Mouse (Mus musculus): ENCODE results near the gene Cfhr1.

Cfhr1 gene

DNA sequence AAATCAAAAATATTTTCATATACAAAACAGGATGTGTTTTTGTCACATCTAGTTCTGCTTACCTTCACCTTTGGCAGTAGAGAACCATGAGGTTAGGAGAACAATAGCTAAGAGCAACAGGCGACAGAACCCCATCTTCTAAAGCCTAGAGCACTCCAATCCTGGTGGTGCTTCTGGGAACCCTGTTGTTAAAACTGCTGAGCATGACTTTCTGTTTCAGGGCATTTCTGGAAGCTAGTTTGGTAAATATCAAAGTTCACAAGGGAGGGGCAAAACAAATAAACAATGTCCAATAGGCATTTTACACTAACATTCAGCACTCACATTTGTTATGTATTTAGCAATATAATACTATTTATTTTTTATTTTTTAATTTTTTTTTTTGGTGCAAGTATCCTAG lies at the start of gene Cfhr1:
TSS of gene Cfhr1 (minus strand) at position 249 of the 400 bp plus-strand sequence.
- no peak for DNase-seq (ENCODE audit: low spot score)

- DNase-seq (ENCODE audit: low spot score) = no peak
Measured at GRCm38 (mm10) chr1:139551311-139551710, 8.8 kb downstream of the Cfhr1 start.

DNA sequence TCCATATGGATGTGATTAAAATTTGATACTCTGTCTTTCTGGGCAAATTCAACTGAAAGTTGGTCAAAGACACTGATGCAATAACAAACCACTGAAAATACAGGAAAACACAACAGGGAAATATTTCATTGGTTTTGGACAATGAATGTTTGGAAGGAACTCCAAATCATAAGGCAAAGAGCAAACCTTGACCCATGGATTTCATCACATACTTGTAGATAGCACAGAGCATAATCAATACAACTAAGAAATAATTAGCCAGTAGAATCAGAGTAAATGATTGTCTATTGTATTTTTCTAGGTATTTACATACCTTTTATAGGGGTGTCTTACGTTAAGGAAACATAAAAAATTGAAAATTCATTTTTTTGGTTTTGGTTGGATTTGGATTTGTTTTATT lies 11.5 kb downstream of the Cfhr1 start:
- DNase-seq (ENCODE audit: low spot score) = no peak

DNA sequence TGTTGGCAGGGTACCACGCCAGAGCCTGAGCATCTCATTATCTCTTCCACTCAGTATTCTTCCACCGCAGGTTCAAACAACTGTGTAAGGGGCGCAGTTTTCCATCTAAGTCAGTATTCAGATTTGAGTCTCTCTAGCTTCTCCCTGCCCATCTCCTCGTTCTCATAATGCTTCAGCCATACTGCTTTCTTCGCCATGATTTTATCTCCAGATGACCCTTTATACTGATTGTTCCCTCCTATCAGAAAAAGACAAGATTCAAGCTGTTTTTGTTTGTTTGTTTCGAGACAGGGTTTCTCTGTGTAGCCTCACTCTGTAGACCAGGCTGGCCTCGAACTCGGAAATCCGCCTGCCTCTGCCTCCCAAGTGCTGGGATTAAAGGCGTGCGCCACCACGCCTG lies 45.5 kb downstream of the Cfhr1 start:
- no peak for DNase-seq (ENCODE audit: low spot score)

DNA sequence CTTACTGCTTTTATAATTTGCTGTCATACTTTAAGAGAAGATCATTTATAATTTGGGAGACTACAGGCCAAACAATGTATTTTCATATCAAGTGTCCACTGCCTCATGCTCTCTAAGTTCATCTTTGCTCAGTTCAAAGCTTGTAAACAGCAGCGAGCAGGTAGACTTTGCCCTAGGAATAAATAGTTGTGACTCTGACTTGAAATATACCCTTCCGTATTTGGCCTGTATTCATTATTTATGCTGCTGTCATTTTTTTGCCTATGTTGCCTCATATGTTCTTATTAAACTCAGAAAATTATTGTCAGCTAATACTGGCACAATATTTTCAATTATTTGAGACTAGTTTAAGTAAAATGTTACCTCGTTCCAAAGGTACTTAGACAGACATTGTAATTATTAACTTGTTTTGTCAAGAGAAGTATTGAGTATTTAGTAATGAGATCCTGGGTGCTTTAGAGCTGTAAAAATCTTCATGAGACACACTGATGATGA lies 58.8 kb downstream of the Cfhr1 start, which contains the start of gene F13b:
TSS of gene F13b (plus strand) at position 445 of the 495 bp plus-strand sequence.
- no peak for DNase-seq (ENCODE audit: low spot score)

DNA sequence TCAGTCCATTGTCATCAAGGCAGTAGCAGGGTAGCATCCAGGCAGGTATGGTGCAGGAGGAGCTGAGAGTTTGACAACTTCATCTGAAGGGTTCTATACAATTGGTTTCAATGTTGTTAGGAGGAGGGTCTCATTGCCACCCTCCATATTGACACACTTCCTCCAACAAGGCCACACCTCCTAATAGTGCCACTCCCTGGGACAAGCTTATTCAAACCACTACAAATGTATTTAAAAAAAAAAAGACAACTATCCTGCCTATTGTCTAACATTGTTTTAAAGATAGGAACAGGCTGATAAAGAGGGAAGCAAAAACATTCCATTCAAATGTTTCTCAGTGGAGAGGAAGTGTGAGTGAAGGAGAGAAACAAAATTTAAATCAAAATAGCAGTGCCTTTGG lies 60.3 kb downstream of the Cfhr1 start:
- DNase-seq (ENCODE audit: low spot score) = no peak
